In the genomic region with DNA sequence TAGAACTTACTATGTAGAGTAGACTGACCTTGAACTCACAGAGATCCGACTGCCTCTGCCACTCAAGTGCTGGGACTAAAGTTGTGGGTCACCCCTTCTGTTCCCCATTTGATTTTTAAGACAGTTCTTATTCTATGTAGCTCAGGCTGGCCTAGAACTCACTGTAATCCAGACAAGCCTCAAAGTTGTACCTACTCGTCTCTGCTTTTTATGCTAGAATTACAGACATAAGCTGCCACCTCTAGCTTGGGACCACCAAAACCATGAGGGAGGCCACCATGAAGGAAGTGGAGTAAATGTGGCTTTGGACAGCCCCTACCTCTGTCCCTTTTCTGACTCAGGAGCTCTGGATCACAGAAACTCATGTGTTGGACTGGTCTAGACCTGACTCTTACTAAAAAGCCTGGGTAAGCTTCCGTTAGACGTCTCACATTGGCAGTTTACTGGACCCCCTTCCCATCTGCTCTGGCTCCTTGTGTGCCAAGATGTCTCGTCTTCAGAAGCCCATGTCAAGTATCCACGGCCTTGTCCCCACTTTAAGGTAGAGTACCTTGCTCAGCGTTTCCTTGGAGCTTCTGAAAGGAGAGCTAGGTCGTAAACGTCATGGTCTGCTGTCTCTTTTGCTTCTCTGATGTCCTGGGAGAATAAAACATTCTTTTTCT, we compare ENCODE assay signal across 24 mouse cellular contexts. TPM values are rescaled to one million over a fixed set of nuclear protein-coding genes. Genes with fewer than 3 reads are reported as not detected.
A peak's percentile ranks its signal among the peaks of the same experiment; 100 is the strongest.
DNase-seq lines count a peak whose midpoint lies in the region; ATAC-seq lines count a peak whose summit lies in the region.
"Had no signal": no experiment of that assay in that cellular context is flagged by ENCODE, and none has a peak within 500 bp of the region (broad histone marks: within the 10 kb centered on the region; RNA-seq: fewer than 3 reads in every experiment).

No protein-coding gene starts in this region.

- H3K27me3 ChIP-seq in hindbrain, embryonic 13.5 days, result no peaks in the 10 kb centered on the region
- H3K27me3 ChIP-seq: CH12.LX; embryonic facial prominence, embryonic 13.5 days; embryonic facial prominence, embryonic 15.5 days; forebrain, embryonic 12.5 days; Patski had no signal

- ATAC-seq in cerebellum, adult (ENCODE audit: insufficient number of reproducible peaks, low FRiP score, low TSS enrichment), result no peak
- ATAC-seq in hindbrain, embryonic 13.5 days (ENCODE audit: low FRiP score), result no peak
- ATAC-seq: activated CD4-positive, CD25-positive, alpha-beta regulatory T cell, adult 4 months; CD4-positive, CD25-positive, alpha-beta regulatory T cell, adult 4 months; forebrain, embryonic 14.5 days; forebrain, embryonic 16.5 days; Patski had no signal

- no peak overlapping the region for H3K4me3 ChIP-seq in hindbrain, embryonic 13.5 days
- H3K4me3 ChIP-seq: embryonic facial prominence, embryonic 13.5 days; embryonic facial prominence, embryonic 15.5 days; erythroblast, embryonic 14.5 days; forebrain, embryonic 10.5 days; forebrain, embryonic 12.5 days had no signal

- peaks cover 34% of the 10 kb centered on the region for H3K4me1 ChIP-seq in hindbrain, embryonic 13.5 days (replicated peaks)

- H3K4me2 ChIP-seq in hindbrain, embryonic 13.5 days, result no peak overlapping the region
- H3K4me2 ChIP-seq: embryonic facial prominence, embryonic 13.5 days; embryonic facial prominence, embryonic 15.5 days; forebrain, embryonic 12.5 days had no signal

- no peak overlapping the region for H3K9ac ChIP-seq in hindbrain, embryonic 13.5 days
- H3K9ac ChIP-seq: embryonic facial prominence, embryonic 13.5 days; embryonic facial prominence, embryonic 15.5 days; forebrain, embryonic 12.5 days had no signal

- 95% methylated on average over 9 of the region's 9 CpGs for WGBS in hindbrain, embryonic 13.5 days

- DNase-seq in cerebellum, adult 11-12 months, result peak; percentile 31
- DNase-seq in cerebellum, postnatal 4 days (ENCODE audit: low spot score in 2 of 2), result no peak
- peak; percentile 54 for DNase-seq in cerebellum, adult 9-10 months
- peak; percentile 38 for DNase-seq in cerebellum, adult 9-11 months
- DNase-seq in cerebellum, postnatal 25 days, result peak; percentile 10 to 33
- DNase-seq: adrenal gland, adult 8-10 months; adrenal gland, postnatal 14 days; adrenal gland, postnatal 36 days; B cell, adult 2 months; embryo, embryonic 11 days had no signal

- H3K27ac ChIP-seq in hindbrain, embryonic 13.5 days, result no peak overlapping the region
- H3K27ac ChIP-seq: embryonic facial prominence, embryonic 13.5 days; embryonic facial prominence, embryonic 15.5 days; forebrain, embryonic 10.5 days; forebrain, embryonic 12.5 days had no signal

- H3K9me3 ChIP-seq in hindbrain, embryonic 13.5 days, result no peaks in the 10 kb centered on the region
- H3K9me3 ChIP-seq: embryonic facial prominence, embryonic 13.5 days; embryonic facial prominence, embryonic 15.5 days; forebrain, embryonic 10.5 days; forebrain, embryonic 12.5 days; G1E had no signal

- no peaks in the 10 kb centered on the region for H3K36me3 ChIP-seq in hindbrain, embryonic 13.5 days
- H3K36me3 ChIP-seq: embryonic facial prominence, embryonic 15.5 days; forebrain, embryonic 12.5 days had no signal

RNA-seq across cellular contexts. Expression of a gene that starts 7.5 kb away (rescaled TPM):
- 6.0 and 6.1 TPM in 2 replicates for polyA plus RNA-seq in hindbrain, embryonic 13.5 days (2015; fragmentation: Nextera tagmentation; extraction: Ambion mirVana)

Comparison
In these comparisons a context has a peak if more than half of its experiments do, and no peak if none do; other contexts are left out.
1. DNase-seq: peak in cerebellum, adult 11-12 months (single experiment), cerebellum, adult 9-10 months (single experiment), cerebellum, adult 9-11 months (single experiment) and cerebellum, postnatal 25 days (2 of 2); none in cerebellum, postnatal 4 days (0 of 2).